In the genomic region with DNA sequence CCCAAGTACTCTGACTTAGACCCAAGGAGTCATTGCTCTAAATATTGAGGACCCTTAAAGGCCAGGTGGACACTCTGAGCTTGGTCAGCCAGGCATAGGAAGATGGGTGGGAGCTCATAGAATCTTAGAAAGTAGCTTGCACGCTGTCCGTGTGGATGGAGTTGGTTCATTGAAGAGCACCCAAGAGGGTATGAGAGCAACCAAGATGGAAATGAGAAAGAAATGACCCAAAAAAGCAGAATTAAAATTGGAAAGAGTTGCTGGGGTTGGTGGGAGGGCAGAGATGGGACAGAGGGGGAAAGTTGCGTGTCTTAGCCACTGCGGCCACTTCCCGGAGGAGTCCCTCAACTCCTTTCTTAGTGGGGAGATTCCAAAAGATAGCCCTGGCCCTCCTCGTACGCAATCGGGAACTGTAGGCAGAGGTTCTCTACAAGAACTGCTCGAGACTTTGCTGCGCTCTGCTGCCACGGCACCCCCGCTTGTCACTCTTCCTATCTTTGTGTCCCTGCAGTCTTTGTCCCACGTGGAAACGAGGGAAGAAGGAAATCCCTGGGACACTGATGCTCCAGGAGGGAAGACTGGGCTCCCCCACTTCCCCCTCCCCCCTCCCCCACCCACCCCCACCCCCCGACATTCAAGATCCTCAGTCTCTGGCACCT, we compare ENCODE assay signal across 8 mouse cellular contexts. TPM values are rescaled to one million over a fixed set of nuclear protein-coding genes. Genes with fewer than 3 reads are reported as not detected.
DNase-seq lines count a peak whose midpoint lies in the region; ATAC-seq and TF ChIP-seq lines count a peak whose summit lies in the region.

No protein-coding gene starts in this region.

- H3K9me3 ChIP-seq in heart, embryonic 14.5 days (ENCODE audit: control insufficient read depth, low read length) = no peaks in the 10 kb centered on the region
- no peaks in the 10 kb centered on the region for H3K9me3 ChIP-seq in hindbrain, postnatal 0 days (ENCODE audit: low read length)
- H3K9me3 ChIP-seq in midbrain, postnatal 0 days (ENCODE audit: low read length) = no peaks in the 10 kb centered on the region

- TF ChIP-seq CTCF in hindbrain, postnatal 0 days (IDR thresholded peaks at IDR 0.05; ENCODE audit: low read depth) = no peak
- TF ChIP-seq CTCF in midbrain, postnatal 0 days (IDR thresholded peaks at IDR 0.05) = no peak

- H3K4me2 ChIP-seq in heart, embryonic 14.5 days (ENCODE audit: low read length) = peak overlapping the region; percentile 92
- peak overlapping the region; percentile 70 for H3K4me2 ChIP-seq in hindbrain, postnatal 0 days (ENCODE audit: low read depth, low read length)
- H3K4me2 ChIP-seq in midbrain, postnatal 0 days (ENCODE audit: low read depth, low read length, poor library complexity, severe bottlenecking) = peak overlapping the region; percentile 95

- no peak overlapping the region for H3K9ac ChIP-seq in heart, embryonic 14.5 days (ENCODE audit: low read length)
- H3K9ac ChIP-seq in hindbrain, postnatal 0 days (replicated peaks; ENCODE audit: low read length) = no peak overlapping the region
- H3K9ac ChIP-seq in midbrain, postnatal 0 days (replicated peaks; ENCODE audit: low read length, poor library complexity, severe bottlenecking) = no peak overlapping the region

- H3K27me3 ChIP-seq in heart, embryonic 14.5 days (ENCODE audit: control insufficient read depth, insufficient read depth, low read length) = peaks cover 72% of the 10 kb centered on the region
- H3K27me3 ChIP-seq in hindbrain, postnatal 0 days (ENCODE audit: insufficient read depth, low read length) = peaks cover 50% of the 10 kb centered on the region
- H3K27me3 ChIP-seq in midbrain, postnatal 0 days (ENCODE audit: insufficient read depth, low read length) = peaks cover 65% of the 10 kb centered on the region

- H3K4me1 ChIP-seq in heart, embryonic 14.5 days (ENCODE audit: control insufficient read depth in 2 of 2, insufficient read depth in 2 of 2, low read length in 2 of 2) = peaks cover 8 to 12% of the 10 kb centered on the region in 2 experiments; a peak in 3 of 4 replicates
- no peaks in the 10 kb centered on the region; the same call in 1 of the 2 replicates for H3K4me1 ChIP-seq in hindbrain, postnatal 0 days (ENCODE audit: insufficient read depth, low read length)
- H3K4me1 ChIP-seq in midbrain, postnatal 0 days (ENCODE audit: insufficient read depth, low read length) = 0 out of 2 replicates have a peak, but pooled peaks cover 2% of the 10 kb centered on the region

- no peaks in the 10 kb centered on the region for H3K36me3 ChIP-seq in heart, embryonic 14.5 days (ENCODE audit: control insufficient read depth, insufficient read depth, low read length)
- no peaks in the 10 kb centered on the region for H3K36me3 ChIP-seq in hindbrain, postnatal 0 days (ENCODE audit: insufficient read depth, low read length)
- no peaks in the 10 kb centered on the region for H3K36me3 ChIP-seq in midbrain, postnatal 0 days (ENCODE audit: insufficient read depth, low read length)

- peak overlapping the region; percentile 20 to 51; a peak in 3 of 4 replicates for H3K4me3 ChIP-seq in heart, embryonic 14.5 days (ENCODE audit: control insufficient read depth in 1 of 2, insufficient read depth in 1 of 2, low read depth in 1 of 2, low read length in 2 of 2)
- H3K4me3 ChIP-seq in hindbrain, postnatal 0 days (ENCODE audit: low read length) = peak overlapping the region; percentile 45
- peak overlapping the region; percentile 45 for H3K4me3 ChIP-seq in midbrain, postnatal 0 days (ENCODE audit: low read depth, low read length)

- no peak for ATAC-seq in heart, embryonic 14.5 days (ENCODE audit: insufficient number of reproducible peaks, insufficient read depth, low FRiP score, low read depth)
- ATAC-seq in hindbrain, postnatal 0 days = peak; percentile 43
- peak; percentile 21 for ATAC-seq in midbrain, postnatal 0 days (ENCODE audit: low FRiP score)

- DNase-seq in heart, adult 8-10 months (ENCODE audit: low spot score) = no peak
- peak; percentile 42 for DNase-seq in embryo, embryonic 9.5 days (ENCODE audit: extremely low spot score)
- DNase-seq in hindbrain, postnatal 0 days (ENCODE audit: low spot score) = no peak
- DNase-seq in midbrain, postnatal 0 days (ENCODE audit: low spot score) = no peak
- DNase-seq in urinary bladder, adult 2 months (ENCODE audit: low spot score) = no peak
- DNase-seq in urinary bladder, postnatal 14 days (ENCODE audit: low spot score) = no peak
- no peak for DNase-seq in lung, postnatal 14 days

- no peak overlapping the region for H3K27ac ChIP-seq in heart, embryonic 14.5 days (replicated peaks in 1 of 2; ENCODE audit: control insufficient read depth in 1 of 2, insufficient read depth in 1 of 2, low read depth in 2 of 2, low read length in 2 of 2)
- H3K27ac ChIP-seq in hindbrain, postnatal 0 days = no peak overlapping the region
- no peak overlapping the region for H3K27ac ChIP-seq in midbrain, postnatal 0 days (ENCODE audit: low read depth, low read length)

- WGBS in heart, embryonic 14.5 days = under 1% methylated on average over 14 of the region's 15 CpGs
- under 1% methylated on average over 14 of the region's 15 CpGs for whole genome bisulfite sequencing in hindbrain, postnatal 0 days
- WGBS in midbrain, postnatal 0 days = under 1% methylated on average over 14 of the region's 15 CpGs

RNA-seq across cellular contexts. Expression of gene Vgll2, which starts 0.4 kb away (rescaled TPM):
- polyA plus RNA-seq in heart, embryonic 14.5 days (2014; fragmentation: Nextera tagmentation; extraction: Ambion mirVana) = not detected in 2 replicates
- total RNA-seq in heart, adult 8-10 months (2022) = 1 to 10 TPM in 2 of 4 experiments, under 1 TPM in 2; 0.83 to 2.1 (median 1.1) TPM
- total RNA-seq in hindbrain, postnatal 0 days (2014; rRNA removed) = not detected in 2 replicates
- 0.14 and 0.15 TPM in 2 replicates for polyA plus RNA-seq in hindbrain, postnatal 0 days (2015; fragmentation: Nextera tagmentation; extraction: Ambion mirVana)
- not detected in 2 replicates for total RNA-seq in midbrain, postnatal 0 days (2014; rRNA removed)
- 3.4 and 3.7 TPM in 2 replicates for polyA plus RNA-seq in midbrain, postnatal 0 days (2015; fragmentation: Nextera tagmentation; extraction: Ambion mirVana)
- polyA plus RNA-seq in urinary bladder, adult 2 months (2012; rRNA removed) = 0.11 TPM in 1 of 2 replicates, not detected in the other
